Mouse (Mus musculus) cerebellum, postnatal 25 days (tissue): ENCODE measurements around the gene Gm45837.

Experiments
- DNase-seq, 2 experiments: peaks; one replicate each; pipeline ENCODE4 v3.0.0; 2021; ENCODE audit warnings: mixed read lengths in 2 of 2

The Gm45837 gene

DNA sequence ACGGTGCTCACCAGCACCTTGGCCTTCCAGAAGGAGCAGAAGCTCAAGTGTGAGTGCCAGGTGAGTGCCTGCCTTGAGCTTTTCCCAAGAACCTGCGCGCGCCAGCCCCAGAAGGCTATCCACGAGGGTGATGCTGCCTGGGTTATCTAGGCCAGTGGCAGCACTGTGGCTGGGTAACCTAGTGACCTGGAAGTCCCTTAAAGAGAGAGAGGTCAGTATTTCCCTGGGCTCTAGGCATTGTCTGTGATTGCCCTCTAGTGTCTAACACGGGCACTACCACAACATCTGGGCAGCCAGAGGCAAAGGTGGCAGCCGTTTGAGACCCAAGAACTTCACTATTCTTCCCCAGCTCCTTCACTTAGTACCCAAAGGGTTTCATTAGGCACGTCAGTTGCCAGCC lies 92.7 kb downstream of the Gm45837 start:
- DNase-seq, result peak; percentile 36 to 55

GRCm38 (mm10) chr7:101503803-101504202 lies 93.1 kb downstream of the Gm45837 start:
- DNase-seq, result no peak

GRCm38 (mm10) chr7:101504507-101504906 lies 93.8 kb downstream of the Gm45837 start:
- DNase-seq, result peak in 1 of 2 experiments; percentile 21

GRCm38 (mm10) chr7:101509212-101509611 lies 98.5 kb downstream of the Gm45837 start:
- DNase-seq, result no peak

- DNase-seq, result peak; percentile 81 to 88
Observed at GRCm38 (mm10) chr7:101513655-101514054, 103.0 kb downstream of the Gm45837 start.

GRCm38 (mm10) chr7:101514768-101515167 lies 104.1 kb downstream of the Gm45837 start:
- DNase-seq, result no peak

DNA sequence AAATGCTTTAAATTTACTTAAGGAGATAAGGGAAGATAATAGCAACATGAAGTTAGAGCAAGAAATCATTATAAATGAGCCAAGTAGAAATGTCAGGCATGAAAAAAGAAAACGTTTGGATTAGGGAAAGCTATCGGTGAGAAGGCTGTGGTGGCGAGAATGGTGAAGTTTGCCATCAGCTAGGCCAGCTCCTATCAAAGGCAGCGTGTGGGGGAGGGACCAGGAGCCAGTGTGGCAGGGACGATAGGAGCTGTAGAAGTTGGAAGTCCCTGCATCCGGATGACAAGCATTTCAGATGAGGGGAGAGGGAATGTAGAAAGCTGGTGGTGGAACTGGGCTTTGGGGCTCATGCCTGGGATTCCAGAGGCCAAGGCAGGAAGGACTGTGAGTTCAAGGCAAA lies 104.6 kb downstream of the Gm45837 start:
- DNase-seq, result no peak

GRCm38 (mm10) chr7:101516460-101516859 lies 105.8 kb downstream of the Gm45837 start:
- no peak for DNase-seq

DNA sequence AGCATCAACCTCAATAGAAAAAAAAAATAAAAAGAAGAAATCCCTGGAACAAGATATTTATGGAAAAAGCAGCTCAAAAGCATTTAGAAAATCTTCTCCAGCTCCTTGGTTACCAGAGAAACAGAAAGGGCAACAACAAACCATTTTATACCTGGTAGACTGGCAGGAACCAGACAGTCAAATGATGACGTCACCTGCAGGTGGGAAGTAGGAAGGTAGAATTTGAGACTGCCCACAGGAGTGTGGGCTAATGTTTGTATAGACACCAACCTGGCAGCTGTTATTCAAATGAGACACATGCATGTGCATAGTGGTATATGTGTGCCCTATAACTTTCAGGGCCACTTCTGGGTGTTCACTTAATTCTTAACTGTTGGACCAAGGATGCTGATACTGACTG lies 111.0 kb downstream of the Gm45837 start:
- DNase-seq, result no peak

DNA sequence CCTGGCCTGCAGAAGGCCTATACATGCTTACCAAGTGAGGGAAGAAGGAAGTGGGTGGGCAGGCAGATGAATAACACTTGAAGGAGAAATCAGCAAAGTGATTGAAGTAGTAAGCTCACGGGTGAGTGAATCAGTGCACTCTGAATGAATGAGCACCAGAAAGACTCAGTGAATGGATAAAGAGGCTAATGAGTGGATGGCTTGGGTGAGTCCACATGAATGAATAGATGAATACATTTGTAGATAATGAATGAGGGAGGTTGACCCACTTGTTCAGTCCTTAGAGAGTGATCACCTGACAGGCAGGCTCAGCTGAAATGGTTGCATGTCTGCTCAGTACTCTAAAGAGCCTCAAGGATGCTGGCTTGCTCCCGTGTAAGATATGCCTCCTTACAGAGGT lies 112.5 kb downstream of the Gm45837 start:
- DNase-seq, result no peak

GRCm38 (mm10) chr7:101526484-101526883 lies 115.8 kb downstream of the Gm45837 start:
- DNase-seq, result no peak

DNA sequence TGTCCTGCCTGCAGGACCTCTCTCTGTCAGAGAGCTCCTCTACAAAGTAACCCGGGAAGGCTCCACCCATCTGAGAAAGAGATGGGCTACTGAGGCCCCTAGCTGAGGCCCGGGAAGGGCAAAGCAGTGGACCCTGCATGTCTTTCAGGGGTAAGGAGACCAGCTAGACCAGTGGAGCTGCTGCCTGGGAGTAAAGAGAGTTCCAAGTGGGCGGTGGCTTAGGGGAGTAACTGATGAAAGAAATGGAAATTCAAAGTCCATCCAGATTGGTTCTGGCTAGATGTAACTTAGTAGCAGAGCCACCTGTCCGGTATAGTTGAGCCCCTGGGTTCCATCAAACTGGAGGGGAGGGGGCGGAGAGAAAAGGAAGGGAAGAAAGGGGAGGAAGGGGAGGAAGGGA lies 123.7 kb downstream of the Gm45837 start:
- DNase-seq, result no peak

GRCm38 (mm10) chr7:101535102-101535501 lies 124.4 kb downstream of the Gm45837 start:
- no peak for DNase-seq

DNA sequence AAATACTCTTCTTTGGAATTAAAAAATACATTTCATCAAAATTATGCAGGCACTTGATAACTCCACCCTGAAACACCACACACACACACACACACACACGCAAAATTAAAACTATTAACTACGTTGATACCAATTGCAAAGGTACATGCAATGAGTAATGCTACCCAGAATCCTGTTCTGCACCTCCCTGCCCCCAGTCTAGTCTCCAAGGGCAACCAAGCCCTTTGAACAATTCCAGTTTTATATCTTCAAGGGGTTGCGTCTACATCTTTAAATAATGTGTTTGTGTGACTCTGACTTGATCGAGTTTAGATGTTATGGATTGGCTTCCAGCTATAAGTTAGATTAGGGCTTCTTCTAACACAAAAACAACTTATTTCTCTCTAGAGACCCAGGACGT lies 124.8 kb downstream of the Gm45837 start:
- DNase-seq, result no peak

DNA sequence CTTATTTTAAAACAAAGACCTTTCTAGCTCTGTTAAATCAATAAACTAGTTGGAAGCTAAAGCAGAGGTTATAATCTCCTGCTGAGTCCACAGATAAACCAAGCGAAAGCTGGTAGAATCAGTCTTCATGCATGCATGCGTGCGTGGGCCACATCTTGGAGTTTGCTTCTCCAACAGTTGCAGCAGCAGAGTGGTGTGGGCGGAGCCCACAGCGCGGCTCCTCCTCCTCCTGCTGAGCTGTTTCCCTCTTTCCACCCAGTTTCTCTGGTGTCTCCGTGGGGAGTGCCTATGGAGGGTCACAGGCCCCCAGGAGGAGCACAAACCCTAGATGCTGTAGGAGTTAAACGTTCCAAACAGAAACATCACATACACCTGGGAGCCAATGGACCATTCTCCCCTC lies 126.9 kb downstream of the Gm45837 start:
- DNase-seq, result no peak

DNA sequence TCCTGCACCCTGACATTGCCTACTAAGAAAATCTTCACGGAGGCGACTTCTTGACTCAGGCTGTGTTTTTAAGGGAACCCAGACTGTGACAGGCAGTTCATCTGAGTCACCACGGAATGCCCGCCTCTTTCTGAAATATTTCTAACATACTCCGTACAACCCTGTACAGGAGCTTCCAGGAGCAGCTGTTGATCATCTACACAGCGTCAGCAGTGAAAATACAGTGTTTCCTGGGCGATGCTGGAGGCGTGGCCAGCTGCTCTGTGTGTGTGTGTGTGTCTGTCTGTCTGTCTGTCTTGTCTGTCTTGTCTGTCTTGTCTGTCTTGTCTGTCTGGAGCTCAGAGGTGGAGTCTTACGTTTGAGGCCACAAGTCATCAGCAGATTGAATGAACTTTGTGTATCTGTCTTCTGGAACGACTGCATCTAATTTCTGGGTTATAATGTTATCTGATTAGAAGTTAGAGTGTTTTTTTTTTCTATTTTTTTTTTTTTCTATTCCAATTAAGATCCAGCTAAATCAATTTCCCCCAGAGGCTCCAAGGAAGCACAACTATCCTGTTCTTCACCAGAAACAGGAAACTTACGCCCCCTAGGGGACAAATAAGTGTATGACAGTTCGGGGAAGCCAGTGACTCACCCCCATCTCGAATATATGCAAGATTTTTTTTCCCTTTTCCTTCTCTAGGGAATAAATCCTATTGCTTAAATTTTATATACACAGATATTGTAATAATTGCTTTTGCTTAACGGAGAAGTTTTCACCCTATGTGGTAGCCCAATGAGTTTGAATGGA lies 127.7 kb downstream of the Gm45837 start:
- DNase-seq, result peak in 1 of 2 experiments; percentile 46

DNA sequence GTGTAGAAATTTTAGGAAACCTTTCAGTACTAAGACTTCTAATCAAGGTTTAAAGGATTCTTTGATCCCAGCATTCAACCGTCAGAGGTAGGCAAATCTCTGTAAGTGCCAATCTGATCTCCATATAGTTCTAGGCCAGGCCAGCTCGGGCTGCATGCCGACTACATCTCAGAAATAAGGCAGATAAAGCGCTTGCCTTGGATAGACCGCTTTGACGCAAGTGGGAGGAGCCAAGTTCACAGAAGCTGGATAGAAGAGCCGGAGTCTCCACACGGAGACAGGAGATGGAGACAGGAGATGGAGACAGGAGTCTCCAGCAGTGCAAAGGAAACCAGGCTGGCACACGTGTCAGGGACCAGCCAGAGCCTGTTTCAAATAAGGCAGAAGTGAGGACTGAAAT lies 129.1 kb downstream of the Gm45837 start:
- no peak for DNase-seq

GRCm38 (mm10) chr7:101540684-101541083 lies 130.0 kb downstream of the Gm45837 start:
- DNase-seq, result no peak

- peak; percentile 79 to 88 for DNase-seq
Observed at GRCm38 (mm10) chr7:101541132-101541531, 130.4 kb downstream of the Gm45837 start.

- DNase-seq, result peak in 1 of 2 experiments; percentile 19
Observed at GRCm38 (mm10) chr7:101541734-101542133, 131.0 kb downstream of the Gm45837 start.

DNA sequence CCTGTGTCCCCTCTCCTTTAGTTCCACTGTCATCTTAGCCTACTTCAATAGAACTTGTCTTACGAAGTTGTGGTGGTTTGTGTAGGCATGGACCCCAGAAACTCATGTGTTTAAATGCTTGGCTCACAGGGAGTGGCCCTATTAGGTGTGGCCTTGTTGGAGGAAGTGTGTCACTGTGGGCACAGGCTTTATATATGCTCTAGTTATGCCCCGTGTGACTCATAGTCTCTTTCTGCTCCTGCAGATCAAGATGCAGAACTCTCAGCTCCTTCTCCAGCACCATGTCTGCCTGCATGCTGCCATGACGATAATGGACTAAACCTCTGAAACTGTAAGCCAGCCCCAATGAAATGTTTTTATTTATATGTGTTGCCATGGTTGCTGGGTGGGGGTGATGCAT lies 137.0 kb downstream of the Gm45837 start:
- no peak for DNase-seq

GRCm38 (mm10) chr7:101549266-101549665 lies 138.6 kb downstream of the Gm45837 start:
- no peak for DNase-seq

DNA sequence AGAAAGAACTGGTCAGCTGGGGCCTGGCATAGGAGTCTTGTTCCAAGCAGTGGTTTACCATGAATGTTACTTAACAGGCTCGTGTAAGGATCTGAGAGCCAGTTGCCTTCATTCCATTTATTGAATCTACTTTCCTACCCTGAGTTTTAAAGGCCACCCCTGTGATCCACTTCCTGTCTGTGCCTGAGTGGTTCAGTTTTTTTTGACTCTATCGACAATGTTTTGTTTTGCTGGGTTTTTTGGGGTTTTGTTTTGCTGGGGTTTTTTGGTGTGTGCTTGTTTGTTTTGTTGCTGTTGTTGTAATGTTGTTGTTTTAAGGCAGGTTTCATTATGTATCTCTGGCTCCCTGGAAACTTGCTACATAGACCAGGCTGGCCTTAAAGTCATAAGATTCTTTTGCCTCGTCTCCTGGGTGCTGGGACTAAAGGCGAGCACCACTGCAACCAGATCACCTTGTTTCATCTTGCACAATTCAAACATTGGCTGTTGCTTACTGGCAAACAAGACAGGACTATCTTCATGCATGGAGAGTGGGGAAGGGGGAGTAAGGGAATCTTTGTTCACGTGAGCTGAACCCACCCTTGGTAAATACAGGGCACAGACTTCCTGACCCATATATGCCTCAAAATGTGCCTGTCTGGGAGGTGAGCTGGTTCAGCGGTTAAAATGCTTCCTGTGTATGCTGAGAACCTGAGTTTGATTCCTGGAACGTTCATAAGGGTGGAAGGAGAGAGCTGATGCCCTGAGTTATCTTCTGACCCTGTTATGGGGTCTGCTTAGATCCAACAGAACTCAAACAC lies 140.2 kb downstream of the Gm45837 start:
- no peak for DNase-seq

- no peak for DNase-seq
Observed at GRCm38 (mm10) chr7:101551530-101551929, 140.8 kb downstream of the Gm45837 start.
